Mouse (Mus musculus) adrenal gland, postnatal 10 days (tissue): ENCODE results near the gene Ddx1. TPM values are rescaled to one million over a fixed set of nuclear protein-coding genes. Genes with fewer than 3 reads are reported as not detected.
A peak's percentile ranks its signal among the peaks of the same experiment; 100 is the strongest.

Experiments
- DNase-seq: peaks from one replicate; pipeline ENCODE4 v3.0.0; 2021; ENCODE audit warnings: mixed read lengths
- long read RNA-seq, 2 experiments: library from polyadenylated mRNA; stranded (forward); transcript quantifications; one replicate each; pipeline ENCODE4 v2.0.0; 2021
- total RNA-seq, 2 experiments: library from RNA; stranded (reverse); gene quantifications; 2 replicates each; pipeline ENCODE4 v1.2.3; 2021

Gene Ddx1
- total RNA-seq: 100 to 1,000 TPM in 1 of 2 experiments, 10 to 100 TPM in 1; 97.6 to 104 TPM
- long read RNA-seq, experiment 1, full-length matches to known transcripts: 171 of 197 reads
- long read RNA-seq, experiment 1, partial matches to known transcripts: 18 of 197 reads
- long read RNA-seq, experiment 1, other reads (novel, unspliced or antisense): 8 of 197 reads
- long read RNA-seq, experiment 2, full-length matches to known transcripts: 94 of 104 reads
- long read RNA-seq, experiment 2, partial matches to known transcripts: 8 of 104 reads
- long read RNA-seq, experiment 2, other reads (novel, unspliced or antisense): 2 of 104 reads

DNA sequence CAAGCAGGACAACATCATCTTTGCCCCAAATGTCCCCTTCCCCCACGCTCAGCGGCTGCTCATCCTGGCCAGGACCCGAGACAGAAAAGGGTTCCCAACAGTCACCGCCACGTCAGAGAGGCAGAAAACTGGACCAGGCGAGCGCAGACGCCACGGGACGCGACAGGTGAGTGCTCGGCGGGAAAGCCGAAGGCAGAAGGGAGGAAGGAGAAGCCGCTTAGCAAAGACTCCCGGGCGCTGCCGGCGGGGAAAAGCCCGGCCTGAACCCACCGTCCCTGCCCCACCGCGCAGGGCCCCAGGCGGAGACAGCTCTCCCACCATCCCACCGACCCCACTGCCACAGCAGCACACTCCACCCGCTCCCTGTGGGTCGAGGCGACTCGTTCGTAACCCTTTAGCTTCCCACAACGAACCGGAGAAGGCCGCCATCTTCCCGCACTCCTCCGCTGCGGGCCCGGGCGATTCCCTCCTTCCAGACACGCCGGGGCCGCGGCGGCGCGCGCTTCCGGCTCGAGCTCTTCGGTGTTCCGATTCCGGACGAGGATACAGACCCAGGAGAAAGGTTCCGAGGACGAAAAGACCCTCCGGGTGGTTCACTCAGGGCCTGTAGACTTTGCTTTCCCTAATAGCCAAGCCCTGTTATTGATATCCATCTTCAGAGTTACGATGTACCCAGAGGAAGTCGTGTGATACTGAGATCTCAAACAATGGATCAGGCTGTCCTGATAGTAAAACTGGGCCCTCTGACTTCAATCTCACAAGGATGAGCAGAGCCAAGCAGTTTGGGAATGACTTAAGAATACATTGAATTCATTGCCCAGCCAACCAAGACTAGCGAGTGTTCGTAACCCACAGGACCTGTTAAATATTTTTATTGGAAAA is at the start of gene Ddx1:
Ddx1 (minus strand) TSS at position 523 of the 882 bp plus-strand sequence.
- DNase-seq: peak; percentile 89

DNA sequence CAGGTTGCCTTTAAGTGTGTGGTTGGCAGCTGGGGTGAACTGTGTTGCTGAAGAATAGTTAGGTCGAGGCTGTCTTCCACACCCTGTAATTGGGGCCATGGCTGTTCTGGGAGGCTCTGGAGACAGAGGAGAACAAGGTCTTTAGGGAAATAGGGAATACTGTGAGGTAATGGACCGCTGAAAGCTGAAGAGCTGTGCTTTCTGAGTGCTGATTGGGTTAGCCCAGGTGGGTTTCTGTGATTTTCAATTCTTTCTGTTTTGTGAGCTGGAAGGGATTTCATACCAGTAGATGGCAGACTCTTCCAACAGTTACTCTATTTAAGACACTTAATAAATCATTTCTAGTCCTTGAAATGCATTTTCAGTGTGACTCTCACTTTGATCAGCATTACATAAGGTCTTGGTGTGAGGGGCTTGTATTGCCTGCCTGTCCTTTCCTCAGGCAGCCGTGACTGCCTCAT is 44.4 kb upstream of the Ddx1 start:
- DNase-seq: no peak

- DNase-seq: no peak
These were observed 42.4 kb upstream of the Ddx1 start for GRCm38 (mm10) chr12:13291453-13291852.

DNA sequence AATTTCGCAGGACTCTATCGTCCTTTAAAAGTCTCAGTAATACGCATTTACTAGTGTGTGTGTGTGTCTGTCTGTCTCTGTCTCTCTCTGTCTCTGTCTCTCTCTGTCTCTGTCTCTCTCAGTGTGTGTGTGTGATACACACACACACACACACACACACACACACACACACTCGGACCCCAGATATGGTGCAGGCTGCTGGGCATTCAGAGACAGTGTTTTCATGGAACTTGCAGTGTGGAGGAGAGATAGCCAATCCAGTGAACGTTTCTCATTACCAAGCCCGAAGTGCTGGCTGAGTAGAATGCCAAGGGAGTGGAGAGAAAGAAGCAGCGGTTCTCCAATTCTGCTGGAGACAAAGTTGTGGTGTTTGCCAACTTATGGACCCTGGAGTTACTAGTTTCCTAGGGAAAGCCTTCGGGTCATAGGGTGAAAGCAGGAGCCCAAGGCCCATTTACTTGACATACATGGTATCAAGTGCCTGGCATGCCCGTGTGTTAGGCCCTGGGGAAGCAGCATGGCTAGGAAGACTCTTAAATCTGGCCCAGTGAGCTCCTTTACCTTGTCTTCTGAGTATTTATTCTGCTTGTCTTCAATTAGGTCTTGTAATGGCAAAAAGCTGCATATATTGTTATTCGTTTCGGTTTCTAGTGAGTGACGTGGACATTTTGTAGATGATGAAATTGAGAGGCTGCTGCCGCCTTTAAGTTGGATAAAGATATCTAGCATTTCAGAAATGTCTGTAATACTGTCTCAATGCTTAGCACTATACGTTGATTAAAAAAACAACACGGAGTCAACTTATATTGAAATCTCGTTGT is 20.8 kb upstream of the Ddx1 start:
- no peak for DNase-seq

GRCm38 (mm10) chr12:13268826-13269449 is 19.9 kb upstream of the Ddx1 start, which contains the start of gene Nbas:
Nbas (plus strand) TSS chr12:13269133.
- peak; percentile 93 for DNase-seq

DNA sequence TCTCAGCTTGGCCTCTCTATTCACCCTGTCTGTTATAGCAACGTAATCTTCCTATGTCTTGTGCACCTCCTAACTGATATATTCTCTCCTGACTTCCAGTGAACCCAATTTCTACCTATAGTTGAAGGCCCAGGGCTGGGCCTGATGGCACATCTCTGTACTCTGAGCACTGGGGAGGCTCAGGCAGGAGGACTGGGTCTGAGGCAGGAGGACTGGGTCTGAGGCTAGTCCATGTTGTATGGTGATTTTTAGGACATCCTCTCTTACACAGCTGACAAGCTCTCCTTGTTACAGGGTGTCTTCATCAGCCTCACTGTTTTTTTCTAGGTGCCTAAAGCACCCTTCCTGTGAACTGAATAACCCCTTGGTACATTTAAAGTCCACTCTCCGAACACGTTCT is 19.4 kb upstream of the Ddx1 start:
- no peak for DNase-seq

DNA sequence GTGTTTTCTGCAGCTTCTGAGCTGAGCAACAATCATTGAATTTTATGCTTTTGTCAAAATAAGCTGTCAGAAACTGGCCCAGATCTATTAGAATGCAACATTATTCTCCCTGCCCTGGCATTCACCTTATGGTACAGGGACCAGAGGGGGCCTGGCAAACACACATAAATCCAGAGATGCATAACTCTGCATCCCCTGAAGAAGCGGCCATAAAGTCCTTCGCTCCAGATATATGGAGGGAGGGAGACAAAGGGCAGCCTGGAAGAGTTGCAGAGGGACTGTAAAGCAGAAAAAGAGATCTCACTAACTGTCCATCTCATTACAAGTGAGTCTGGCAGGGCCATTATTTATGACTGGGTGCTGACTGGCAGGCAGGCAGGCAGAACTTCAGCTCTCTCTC is 6.7 kb upstream of the Ddx1 start:
- no peak for DNase-seq

- peak; percentile 34 for DNase-seq
These were observed 6.1 kb upstream of the Ddx1 start for GRCm38 (mm10) chr12:13255068-13255467.

DNA sequence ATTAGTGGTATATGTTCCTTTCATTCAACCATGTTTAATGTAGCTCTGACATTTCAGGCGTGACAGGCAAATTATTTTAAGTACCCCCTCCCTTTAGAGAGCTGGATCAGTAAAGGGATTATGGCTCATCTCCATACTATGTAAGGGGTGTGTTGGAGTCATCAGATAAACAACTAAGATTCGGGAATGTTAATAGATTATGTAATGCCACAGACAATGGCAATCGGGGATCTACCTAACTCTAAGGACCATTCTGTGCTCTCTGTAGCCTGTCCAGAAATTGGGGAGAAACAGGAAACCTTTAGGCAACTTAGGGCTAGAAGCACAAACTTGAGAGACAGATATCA is 533 bp upstream of the Ddx1 start:
- no peak for DNase-seq

GRCm38 (mm10) chr12:13242453-13242852 is 6.6 kb downstream of the Ddx1 start:
- no peak for DNase-seq

GRCm38 (mm10) chr12:13218101-13218514 is 30.9 kb downstream of the Ddx1 start:
- DNase-seq: no peak

DNA sequence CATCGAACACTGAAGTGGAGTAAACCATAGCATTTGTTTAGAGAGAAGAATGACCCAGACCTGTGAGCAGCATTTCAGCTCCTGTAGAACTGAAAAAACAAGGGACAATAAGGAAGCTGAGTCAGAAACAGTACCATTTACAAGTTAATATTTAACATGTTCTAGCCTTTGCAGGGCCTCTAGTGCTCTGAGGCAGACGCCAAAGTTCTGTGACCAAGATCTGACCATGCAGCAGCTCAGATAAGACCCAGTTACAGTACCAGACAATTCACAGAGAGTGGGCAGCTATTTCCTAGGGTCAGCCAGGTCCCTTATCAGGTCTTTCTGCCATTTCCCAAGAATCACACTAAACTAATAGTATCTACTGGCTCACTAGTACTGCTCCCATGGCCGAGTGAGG is 31.4 kb downstream of the Ddx1 start:
- no peak for DNase-seq

GRCm38 (mm10) chr12:13216501-13217103 is 32.4 kb downstream of the Ddx1 start:
- no peak for DNase-seq

DNA sequence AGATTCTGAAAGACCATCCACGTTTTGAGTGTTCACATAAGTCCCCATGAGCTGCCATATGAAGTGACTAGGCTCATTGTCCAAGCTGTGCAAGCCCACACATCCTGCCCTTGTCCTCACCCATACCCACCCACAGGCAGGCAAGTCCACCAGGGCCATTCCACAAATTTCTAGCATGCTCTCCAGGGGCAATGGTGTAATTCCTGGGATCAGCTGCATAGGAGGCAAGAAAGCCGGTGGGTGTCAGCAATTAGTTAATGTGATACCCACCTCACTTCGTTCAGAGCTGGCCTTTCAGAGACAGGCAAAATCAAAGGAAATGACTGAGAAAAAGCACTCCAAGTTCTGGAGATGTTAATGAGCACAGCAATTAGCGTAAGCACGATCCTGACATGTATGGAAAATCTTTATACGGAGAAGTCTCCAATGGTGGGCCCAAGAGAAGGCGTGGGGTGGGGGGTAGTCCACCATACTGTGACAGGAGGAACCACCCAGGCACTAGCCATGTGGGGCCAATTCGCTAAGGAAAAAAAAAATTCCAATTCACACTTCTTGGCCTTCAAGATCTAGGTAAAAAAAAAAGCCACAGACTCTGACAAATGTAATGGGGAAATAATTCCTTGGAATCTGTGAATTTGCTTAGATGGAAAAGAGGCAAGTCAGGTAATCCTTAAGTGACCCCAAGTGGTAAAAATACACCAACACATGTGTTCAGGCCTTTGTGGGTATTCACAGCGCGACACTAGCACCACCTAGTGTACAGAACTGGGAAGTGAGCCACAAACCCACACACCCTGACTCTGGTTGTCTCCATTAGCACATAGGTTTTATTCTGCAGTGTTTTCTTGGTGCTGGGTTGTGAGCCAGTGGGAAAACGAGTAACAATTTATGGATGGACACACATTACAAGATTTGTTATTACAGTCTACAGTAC is 34.4 kb downstream of the Ddx1 start:
- DNase-seq: peak; percentile 87

DNA sequence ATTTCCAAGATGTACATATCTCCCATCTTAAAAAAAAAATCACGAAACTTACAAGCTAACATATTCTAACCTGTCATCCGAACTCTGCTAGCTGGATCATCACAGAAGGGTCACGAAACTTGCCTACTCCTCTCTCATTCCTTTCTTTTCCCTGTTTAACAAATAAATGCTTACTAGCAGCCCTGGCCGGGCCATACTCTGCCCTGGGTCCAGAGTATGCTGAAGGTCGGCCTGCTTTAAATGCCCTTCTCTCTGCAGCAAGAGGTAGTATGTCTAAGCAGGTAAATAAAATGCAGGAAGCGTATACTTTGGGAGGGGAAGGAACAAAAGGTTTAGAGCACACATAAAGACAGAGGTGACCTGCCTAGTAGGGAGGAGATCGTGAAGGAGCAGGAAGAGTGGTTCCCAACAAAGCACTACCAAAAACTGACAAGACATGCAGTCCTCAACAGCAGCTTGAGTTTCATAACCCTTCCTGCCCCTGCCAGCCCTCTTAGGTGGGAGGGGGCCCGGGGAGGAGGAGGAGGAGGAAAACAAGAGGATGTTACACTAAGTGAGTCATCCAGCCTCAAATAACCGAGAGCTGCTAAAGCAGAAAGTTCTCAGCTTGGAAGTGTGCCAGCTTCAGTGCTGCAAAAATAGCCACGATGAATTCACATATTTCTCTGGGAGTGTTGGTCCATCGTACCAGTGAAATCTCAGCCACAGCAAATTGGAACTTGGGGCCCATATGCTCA is 37.1 kb downstream of the Ddx1 start:
- peak; percentile 69 for DNase-seq

- no peak for DNase-seq
These were observed 39.2 kb downstream of the Ddx1 start for GRCm38 (mm10) chr12:13209692-13210377.

- DNase-seq: no peak
These were observed 40.0 kb downstream of the Ddx1 start for GRCm38 (mm10) chr12:13208983-13209451.

- DNase-seq: no peak
These were observed 40.5 kb downstream of the Ddx1 start for GRCm38 (mm10) chr12:13208517-13208916.

DNA sequence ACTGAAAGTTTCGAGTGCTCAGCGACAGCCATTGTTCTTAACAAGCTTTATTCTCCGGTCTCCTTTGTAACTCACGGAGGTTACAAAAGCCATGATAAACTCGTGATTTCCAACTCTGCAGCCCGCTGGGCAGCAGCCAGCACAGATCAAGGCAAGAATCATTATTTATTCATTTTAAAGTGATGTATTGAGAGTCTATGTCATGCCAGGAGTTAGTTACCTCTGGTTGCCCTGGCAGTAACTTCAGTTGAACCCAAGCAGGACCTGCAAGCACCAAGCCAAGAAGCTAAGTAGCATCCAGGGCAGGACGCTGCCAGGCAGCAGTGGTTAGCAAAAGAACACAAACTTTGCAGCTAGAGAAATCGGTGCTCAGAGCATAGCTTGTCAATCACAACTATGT is 41.9 kb downstream of the Ddx1 start:
- no peak for DNase-seq
